Mouse (Mus musculus) small intestine, adult 2 months (tissue): ENCODE data around the gene Zc3h12c. TPM values are rescaled to one million over a fixed set of nuclear protein-coding genes. Genes with fewer than 3 reads are reported as not detected.

Experiments
- H3K27ac ChIP-seq: fragments of 200-500 bp; 2 replicates; pipeline ENCODE4 v1.5.1; 2012; ENCODE audit warnings: low read depth, low read length, control low read depth, inconsistent platforms; ENCODE audit not compliant: insufficient read depth
- H3K27me3 ChIP-seq: fragments of 200-500 bp; 2 replicates; pipeline ENCODE4 v1.6.1; 2012; ENCODE audit warnings: mild to moderate bottlenecking, moderate library complexity, low read length, inconsistent platforms; ENCODE audit not compliant: control insufficient read depth, insufficient read depth
- H3K36me3 ChIP-seq: fragments of 200-500 bp; 2 replicates; pipeline ENCODE4 v1.6.1; 2012; ENCODE audit warnings: mild to moderate bottlenecking, low read length, control low read depth, inconsistent platforms; ENCODE audit not compliant: control insufficient read depth, insufficient read depth
- H3K4me1 ChIP-seq: fragments of 200-500 bp; 2 replicates; pipeline ENCODE4 v1.6.1; 2012; ENCODE audit warnings: low read length, inconsistent platforms, mixed read lengths; ENCODE audit not compliant: control insufficient read depth, insufficient read depth, insufficient read length
- H3K4me3 ChIP-seq: fragments of 200-500 bp; 2 replicates; pipeline ENCODE4 v1.5.1; 2012; ENCODE audit warnings: low read depth, mild to moderate bottlenecking, control low read depth, inconsistent platforms, low read length, moderate library complexity
- CTCF ChIP-seq: fragments of 200-500 bp; IDR thresholded peaks from 2 replicates; pipeline ENCODE4 v1.5.1; 2012; ENCODE audit warnings: low read depth, mild to moderate bottlenecking, control low read depth, inconsistent platforms, low read length, moderate library complexity, mixed read lengths; ENCODE audit not compliant: insufficient replicate concordance, insufficient read length; ENCODE audit errors: extremely low read depth
- POLR2A ChIP-seq: fragments of 200-500 bp; IDR thresholded peaks from 2 replicates; pipeline ENCODE4 v1.6.1; 2012; ENCODE audit warnings: low read depth, mild to moderate bottlenecking, control low read depth, inconsistent platforms, low read length, moderate library complexity
- whole genome bisulfite sequencing: fragments of 180-500 bp; shearing (Covaris S2); methylation state at CpG from one replicate; pipeline ENCODE4 v1.1.7; 2018; 5-methylcytosine and 5-hydroxymethylcytosine counted together
- polyA plus RNA-seq: library from polyadenylated mRNA; depleted of rRNA; stranded (reverse); fragments of >200 nt; gene quantifications from 2 replicates; pipeline ENCODE4 v1.2.3, GENCODE M21; 2012

Zc3h12c gene
- polyA plus RNA-seq, 1 experiment = 0.24 TPM

GRCm38 (mm10) chr9:52103448-52104224 is 64.7 kb downstream of the Zc3h12c start:
- WGBS = 28% methylated on average over 9 of the region's 9 CpGs
- Histone ChIP-seq H3K27ac (no peak overlapping the region), H3K4me3 (no peak overlapping the region), H3K4me1 (peaks cover 3% of the 10 kb centered on the region; the same call in 1 of the 2 replicates), H3K27me3 (peaks cover 28% of the 10 kb centered on the region), H3K36me3 (no peaks in the 10 kb centered on the region)
- TF ChIP-seq POLR2A (no peak), CTCF (no peak)

- peaks cover 3% of the 10 kb centered on the region; the same call in 1 of the 2 replicates for H3K4me1 ChIP-seq
- H3K36me3 ChIP-seq = no peaks in the 10 kb centered on the region
- 74% methylated on average over 13 of the region's 13 CpGs for WGBS
- no peak overlapping the region for H3K4me3 ChIP-seq
- TF ChIP-seq POLR2A (no peak), CTCF (no peak)
- no peak overlapping the region for H3K27ac ChIP-seq
- peaks cover 34% of the 10 kb centered on the region for H3K27me3 ChIP-seq
Measured at GRCm38 (mm10) chr9:52102060-52102844, 66.1 kb downstream of the Zc3h12c start.

GRCm38 (mm10) chr9:52100426-52100825 is 67.9 kb downstream of the Zc3h12c start:
- Histone ChIP-seq H3K36me3 (no peaks in the 10 kb centered on the region), H3K27ac (no peak overlapping the region), H3K27me3 (peaks cover 30% of the 10 kb centered on the region), H3K4me3 (no peak overlapping the region), H3K4me1 (peaks cover 3% of the 10 kb centered on the region; the same call in 1 of the 2 replicates)
- TF ChIP-seq POLR2A (no peak), CTCF (no peak)
- 83% methylated on average over 14 of the region's 14 CpGs for WGBS

- Histone ChIP-seq H3K4me1 (peaks cover 3% of the 10 kb centered on the region; the same call in 1 of the 2 replicates), H3K4me3 (no peak overlapping the region), H3K36me3 (no peaks in the 10 kb centered on the region), H3K27me3 (peaks cover 26% of the 10 kb centered on the region), H3K27ac (no peak overlapping the region)
- no peak for TF ChIP-seq POLR2A
- peak; percentile 99 for TF ChIP-seq CTCF
- WGBS = under 1% methylated on average over 7 of the region's 7 CpGs
Measured at GRCm38 (mm10) chr9:52098600-52098999, 69.8 kb downstream of the Zc3h12c start.

- WGBS = 48% methylated on average over 1 of the region's 1 CpGs
- TF ChIP-seq CTCF (no peak), POLR2A (no peak)
- no peaks in the 10 kb centered on the region for H3K36me3 ChIP-seq
Measured at GRCm38 (mm10) chr9:52097386-52097785, 71.0 kb downstream of the Zc3h12c start.

GRCm38 (mm10) chr9:52095666-52096065 is 72.7 kb downstream of the Zc3h12c start:
- TF ChIP-seq POLR2A (no peak), CTCF (no peak)
- Histone ChIP-seq H3K36me3 (no peaks in the 10 kb centered on the region), H3K27me3 (peaks cover 14% of the 10 kb centered on the region), H3K4me1 (no peaks in the 10 kb centered on the region), H3K4me3 (no peak overlapping the region), H3K27ac (no peak overlapping the region)
- 68% methylated on average over 3 of the region's 3 CpGs for WGBS

More at GRCm38 (mm10) chr9:52097386-52097785, 71.0 kb downstream of the Zc3h12c start:
- no peaks in the 10 kb centered on the region for H3K4me1 ChIP-seq
- no peak overlapping the region for H3K27ac ChIP-seq
- no peak overlapping the region for H3K4me3 ChIP-seq
- peaks cover 22% of the 10 kb centered on the region for H3K27me3 ChIP-seq
